ENCODE assay signal across 27 mouse cellular contexts in genomic region chr2:25602526-25602925, GRCm38 (mm10). TPM values are rescaled to one million over a fixed set of nuclear protein-coding genes. Genes with fewer than 3 reads are reported as not detected.
"Had no signal": no experiment of that assay in that cellular context is flagged by ENCODE, and none has a peak within 500 bp of the region (broad histone marks: within the 10 kb centered on the region; RNA-seq: fewer than 3 reads in every experiment).

No protein-coding gene starts in this region.

- ATAC-seq: hindbrain, embryonic 16.5 days; intestine, embryonic 16.5 days; liver, embryonic 12.5 days had no signal

- DNase-seq: gastrocnemius, postnatal 14 days; gastrocnemius, postnatal 36 days; heart, adult 11 months; heart, adult 2 months; heart, postnatal 14 days; heart, postnatal 36 days; kidney, adult 11 months; kidney, adult 2 months; kidney, adult 9 months; kidney, postnatal 14 days; kidney, postnatal 36 days; layer of hippocampus, adult 9-11 months; layer of hippocampus, postnatal 36 days; left cerebral cortex, postnatal 4 days had no signal

- H3K27me3 ChIP-seq: heart, embryonic 13.5 days; heart, embryonic 15.5 days; kidney, embryonic 15.5 days; limb, embryonic 13.5 days; limb, embryonic 15.5 days; liver, embryonic 12.5 days had no signal

- H3K4me3 ChIP-seq: heart, adult 2 months; heart, embryonic 13.5 days; heart, embryonic 15.5 days; kidney, embryonic 15.5 days; limb, embryonic 13.5 days; limb, embryonic 15.5 days; liver, embryonic 12.5 days had no signal

- H3K27ac ChIP-seq: heart, adult 2 months; heart, embryonic 13.5 days; heart, embryonic 15.5 days; hindbrain, embryonic 14.5 days; kidney, embryonic 15.5 days; kidney, postnatal 0 days; limb, embryonic 13.5 days; limb, embryonic 15.5 days; liver, embryonic 12.5 days; liver, embryonic 14.5 days had no signal

RNA-seq across cellular contexts. Expression of gene Ccdc183, which starts 15.0 kb away (rescaled TPM):
- polyA plus RNA-seq: heart, adult 2 months; large intestine, adult 2 months had no signal

RNA-seq across cellular contexts. Expression of gene Ajm1, which starts 21.0 kb away (rescaled TPM):
- polyA plus RNA-seq: heart, postnatal 0 days; liver, embryonic 12.5 days had no signal
